Mouse (Mus musculus) stomach, embryonic 14.5 days (tissue): ENCODE measurements around the gene Tmem119. TPM values are rescaled to one million over a fixed set of nuclear protein-coding genes. Genes with fewer than 3 reads are reported as not detected.

Experiments used
- ATAC-seq: fragments of 200-750 bp; cut with Nextera tagmentation; 2 replicates; pipeline ENCODE4 v1.8.0; 2017; ENCODE audit warnings: low read depth, moderate TSS enrichment; ENCODE audit not compliant: insufficient number of reproducible peaks, insufficient read depth, low FRiP score
- H3K27ac ChIP-seq: fragments of 300-500 bp; sonication (generic); 2 replicates; pipeline ENCODE4 v1.5.1; 2014; ENCODE audit warnings: mild to moderate bottlenecking, low read length, moderate library complexity, mixed read lengths
- H3K27me3 ChIP-seq: fragments of 300-500 bp; sonication (generic); 2 replicates; pipeline ENCODE4 v1.6.1; 2014; ENCODE audit warnings: low read length, control low read depth, mixed read lengths; ENCODE audit not compliant: control insufficient read depth, insufficient read depth
- H3K36me3 ChIP-seq: fragments of 300-500 bp; sonication (generic); 2 replicates; pipeline ENCODE4 v1.6.1; 2014; ENCODE audit warnings: mild to moderate bottlenecking, control low read depth, low read length, moderate library complexity, mixed read lengths; ENCODE audit not compliant: control insufficient read depth, insufficient read depth
- H3K4me1 ChIP-seq: fragments of 300-500 bp; sonication (generic); 2 replicates; pipeline ENCODE4 v1.6.1; 2014; ENCODE audit warnings: low read length, control low read depth, mixed read lengths; ENCODE audit not compliant: control insufficient read depth, insufficient read depth
- H3K4me2 ChIP-seq: fragments of 300-500 bp; sonication (generic); replicated peaks from 2 replicates; pipeline ENCODE4 v1.6.1; 2014; ENCODE audit warnings: low read depth, low read length, control low read depth
- H3K4me3 ChIP-seq: fragments of 300-500 bp; sonication (generic); 2 replicates; pipeline ENCODE4 v1.5.1; 2014; ENCODE audit warnings: low read depth, low read length, control low read depth
- H3K9ac ChIP-seq: fragments of 300-500 bp; sonication (generic); replicated peaks from 2 replicates; pipeline ENCODE4 v1.6.1; 2014; ENCODE audit warnings: low read depth, mild to moderate bottlenecking, control low read depth, low read length, moderate library complexity, mixed read lengths
- H3K9me3 ChIP-seq: fragments of 300-500 bp; sonication (generic); 2 replicates; pipeline ENCODE4 v1.6.1; 2016; ENCODE audit warnings: low read depth, low read length, control low read depth; ENCODE audit not compliant: control insufficient read depth
- whole genome bisulfite sequencing: fragments of 180-500 bp; shearing (Covaris S2); extraction: QIAGEN DNeasy Blood & Tissue Kit; methylation state at CpG from one replicate; pipeline ENCODE4 v1.1.7; 2014; 5-methylcytosine and 5-hydroxymethylcytosine counted together
- polyA plus RNA-seq: library from polyadenylated mRNA; unstranded; fragments of >200 nt; fragmentation: Nextera tagmentation; extraction: Ambion mirVana; gene quantifications from 2 replicates; pipeline ENCODE4 v1.2.1, GENCODE M21; 2014

Tmem119 gene
- polyA plus RNA-seq, 1 experiment from 2014 or later = 49.0 TPM

DNA sequence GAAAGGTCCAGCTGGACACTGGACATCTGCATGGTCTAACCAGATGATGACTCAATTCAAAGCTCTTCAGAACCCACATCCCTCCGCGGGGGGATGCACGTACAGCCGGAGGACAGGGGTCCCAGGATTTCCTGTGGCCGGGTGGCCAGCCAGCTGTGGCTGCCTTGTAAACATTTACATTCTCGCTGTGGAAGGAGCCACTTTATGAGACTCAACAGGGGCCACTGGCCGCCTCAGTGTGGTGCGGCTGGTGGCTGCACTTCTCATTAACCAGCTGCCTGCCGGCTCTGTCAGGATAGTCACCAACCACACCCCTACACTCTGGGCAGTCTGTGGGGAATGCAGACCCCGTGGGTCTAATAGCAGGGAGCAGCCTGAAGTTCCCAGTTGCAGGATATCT, 6.1 kb upstream of the Tmem119 start:
- 8% methylated on average over 10 of the region's 10 CpGs for WGBS
- H3K27me3 ChIP-seq = no peaks in the 10 kb centered on the region
- H3K4me1 ChIP-seq = peaks cover 4% of the 10 kb centered on the region
- no peaks in the 10 kb centered on the region for H3K36me3 ChIP-seq
- no peak overlapping the region for H3K4me3 ChIP-seq
- no peak overlapping the region for H3K4me2 ChIP-seq
- peak overlapping the region; percentile 33; the same call in 1 of the 2 replicates for H3K27ac ChIP-seq
- peaks cover 5% of the 10 kb centered on the region; the same call in 1 of the 2 replicates for H3K9me3 ChIP-seq
- no peak overlapping the region for H3K9ac ChIP-seq
- ATAC-seq = no peak

GRCm38 (mm10) chr5:113805301-113805700, 5.0 kb upstream of the Tmem119 start:
- no peaks in the 10 kb centered on the region for H3K36me3 ChIP-seq
- no peak overlapping the region for H3K27ac ChIP-seq
- H3K9ac ChIP-seq = no peak overlapping the region
- no peak overlapping the region for H3K4me2 ChIP-seq
- no peak for ATAC-seq
- no peaks in the 10 kb centered on the region for H3K27me3 ChIP-seq
- WGBS = 87% methylated on average over 9 of the region's 9 CpGs
- peaks cover 7% of the 10 kb centered on the region for H3K4me1 ChIP-seq
- H3K9me3 ChIP-seq = no peaks in the 10 kb centered on the region
- H3K4me3 ChIP-seq = no peak overlapping the region

- H3K4me3 ChIP-seq = no peak overlapping the region
- H3K4me1 ChIP-seq = peaks cover 7% of the 10 kb centered on the region
- H3K27ac ChIP-seq = no peak overlapping the region
- no peaks in the 10 kb centered on the region for H3K9me3 ChIP-seq
- no peak overlapping the region for H3K9ac ChIP-seq
- ATAC-seq = no peak
- no peak overlapping the region for H3K4me2 ChIP-seq
- no peaks in the 10 kb centered on the region for H3K36me3 ChIP-seq
- 61% methylated on average over 7 of the region's 7 CpGs for WGBS
- H3K27me3 ChIP-seq = no peaks in the 10 kb centered on the region
These were observed 4.2 kb upstream of the Tmem119 start for GRCm38 (mm10) chr5:113804395-113804966.

DNA sequence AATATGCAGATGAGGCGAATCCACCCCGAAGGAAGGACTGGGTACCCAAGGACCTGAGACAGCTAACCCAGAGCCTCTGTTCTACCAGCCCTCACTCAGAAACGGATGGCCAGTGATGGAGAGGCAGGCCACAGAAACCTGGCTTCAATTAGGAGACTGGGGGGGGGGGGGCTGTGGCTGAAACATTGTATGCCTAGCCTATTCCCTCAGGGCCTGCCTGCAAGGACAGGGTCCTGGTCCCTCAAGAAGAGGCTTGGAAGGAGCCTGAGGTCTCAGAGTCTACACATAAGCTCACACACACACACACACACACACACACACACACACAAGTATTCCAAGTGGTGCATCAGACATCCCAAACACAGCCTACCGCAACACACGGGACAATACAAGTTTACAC, 625 bp downstream of the Tmem119 start:
- WGBS = 28% methylated on average over 5 of the region's 5 CpGs
- Histone ChIP-seq H3K27me3 (no peaks in the 10 kb centered on the region), H3K4me2 (peak overlapping the region; percentile 61), H3K4me3 (peak overlapping the region; percentile 44), H3K27ac (peak overlapping the region; percentile 79), H3K36me3 (no peaks in the 10 kb centered on the region), H3K4me1 (peaks cover 31% of the 10 kb centered on the region), H3K9ac (peak overlapping the region; percentile 36; the same call in 1 of the 2 replicates), H3K9me3 (no peaks in the 10 kb centered on the region)
- no peak for ATAC-seq

DNA sequence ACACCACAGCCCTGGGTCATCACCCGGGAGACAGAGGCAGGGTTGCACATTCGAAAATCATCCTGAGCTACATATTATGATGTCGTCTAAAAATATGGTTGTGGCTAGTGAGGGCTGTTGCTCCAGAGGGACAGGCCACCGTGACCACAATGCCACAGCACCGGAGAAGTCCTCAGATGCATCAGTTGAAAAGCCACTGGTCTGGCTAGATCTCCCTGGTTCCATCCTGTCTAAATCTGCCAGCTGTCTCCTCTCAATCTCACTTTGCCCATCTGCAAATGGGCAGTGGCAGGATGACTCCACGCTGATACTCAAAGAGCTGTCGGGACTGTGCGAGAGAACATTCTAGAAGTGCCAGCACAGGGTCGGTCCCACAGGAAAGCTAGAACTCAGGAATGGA, 1.8 kb downstream of the Tmem119 start:
- Histone ChIP-seq H3K4me2 (peak overlapping the region; percentile 61), H3K36me3 (peaks cover 3% of the 10 kb centered on the region; the same call in 1 of the 2 replicates), H3K4me3 (peak overlapping the region; percentile 44), H3K9ac (no peak overlapping the region), H3K27me3 (no peaks in the 10 kb centered on the region), H3K9me3 (no peaks in the 10 kb centered on the region), H3K4me1 (peaks cover 31% of the 10 kb centered on the region), H3K27ac (no peak overlapping the region)
- WGBS = 63% methylated on average over 9 of the region's 9 CpGs
- ATAC-seq = no peak

DNA sequence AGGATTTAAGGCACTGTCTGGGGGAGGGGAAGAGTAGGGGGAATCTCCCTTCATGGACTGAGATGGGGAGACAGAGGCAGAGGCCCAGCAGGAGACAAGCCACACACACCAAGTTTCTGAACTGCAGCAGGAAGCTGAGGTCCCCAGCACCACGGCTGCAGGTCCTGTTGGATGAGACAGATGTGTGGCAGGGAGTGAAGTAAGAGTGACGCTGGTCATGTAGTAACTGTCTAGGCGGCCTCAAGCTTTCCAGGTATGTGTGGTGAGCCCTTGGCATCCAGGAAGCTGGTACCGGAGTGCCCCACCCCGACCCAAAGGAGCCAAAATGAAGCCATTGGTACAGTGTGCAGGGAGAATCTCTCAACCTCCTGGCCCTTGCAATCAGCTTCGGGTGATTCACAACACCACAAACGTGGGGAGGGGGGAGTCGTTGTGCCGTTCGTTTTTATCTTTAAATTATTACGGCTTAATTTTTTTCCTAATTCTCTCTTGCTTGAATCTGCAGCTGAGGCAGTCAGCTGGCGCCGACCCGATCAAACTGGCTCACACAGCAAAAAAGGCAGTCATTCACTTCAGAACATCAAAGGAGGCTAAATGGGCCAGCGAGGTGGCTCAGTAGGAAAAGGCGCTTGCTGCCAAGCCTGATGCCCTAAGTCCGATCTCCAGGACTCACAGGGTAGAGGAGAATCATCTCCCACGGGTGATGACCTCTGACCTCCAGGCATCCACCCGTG, 3.0 kb downstream of the Tmem119 start:
- Histone ChIP-seq H3K27ac (peak overlapping the region; percentile 81), H3K4me3 (peak overlapping the region; percentile 25), H3K4me2 (peak overlapping the region; percentile 61), H3K27me3 (no peaks in the 10 kb centered on the region), H3K9ac (no peak overlapping the region), H3K9me3 (no peaks in the 10 kb centered on the region), H3K4me1 (peaks cover 31% of the 10 kb centered on the region), H3K36me3 (peaks cover 3% of the 10 kb centered on the region; the same call in 1 of the 2 replicates)
- WGBS = 18% methylated on average over 19 of the region's 19 CpGs
- no peak for ATAC-seq

DNA sequence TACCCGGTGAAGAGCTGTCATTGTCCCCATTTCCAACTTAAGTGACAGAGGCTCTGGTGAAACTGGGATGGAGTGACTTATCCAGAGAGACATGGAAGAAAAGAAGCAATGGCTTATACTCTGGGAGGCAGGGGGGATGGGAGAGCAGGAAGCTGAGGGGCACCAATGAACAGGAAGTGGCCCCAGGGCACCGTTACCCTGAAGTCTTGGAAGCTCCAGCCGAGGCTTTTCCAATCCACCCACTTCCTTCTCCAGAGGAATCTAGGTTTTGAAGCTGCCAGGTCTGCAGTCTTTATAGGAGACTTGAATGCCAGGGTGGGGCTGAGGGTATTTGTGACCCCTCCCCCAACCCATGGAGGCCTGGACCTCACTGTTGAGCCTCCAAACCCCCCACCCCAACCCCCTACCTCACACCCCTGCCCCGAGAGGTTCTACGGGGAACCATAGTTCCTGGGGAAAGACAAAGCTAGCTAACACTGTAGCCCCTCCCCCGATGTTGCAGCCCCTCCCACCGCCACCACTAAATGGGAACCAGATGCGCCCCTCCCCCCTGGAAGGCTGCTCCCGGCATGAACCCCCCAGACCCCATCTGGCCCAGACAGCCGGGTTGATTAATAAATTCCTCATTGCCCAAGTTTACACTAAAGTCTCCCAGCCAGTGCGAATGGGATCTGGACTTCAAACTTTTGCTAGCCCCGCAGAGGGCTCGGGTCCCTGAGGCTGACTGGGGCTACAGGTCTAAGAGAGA, 3.7 kb downstream of the Tmem119 start:
- peaks cover 31% of the 10 kb centered on the region for H3K4me1 ChIP-seq
- 5% methylated on average over 13 of the region's 13 CpGs for WGBS
- no peaks in the 10 kb centered on the region for H3K27me3 ChIP-seq

More for the DNA sequence above, 3.7 kb downstream of the Tmem119 start:
- no peaks in the 10 kb centered on the region for H3K9me3 ChIP-seq
- H3K4me2 ChIP-seq = peak overlapping the region; percentile 61
- H3K4me3 ChIP-seq = peak overlapping the region; percentile 25
- H3K36me3 ChIP-seq = peaks cover 3% of the 10 kb centered on the region; the same call in 1 of the 2 replicates
- ATAC-seq = no peak; the same call in 1 of the 2 replicates
- peak overlapping the region; percentile 81 for H3K27ac ChIP-seq
- H3K9ac ChIP-seq = no peak overlapping the region
